Mouse (Mus musculus) limb, embryonic 11.5 days (tissue): ENCODE data around the gene Hist1h3g. TPM values are rescaled to one million over a fixed set of nuclear protein-coding genes. Genes with fewer than 3 reads are reported as not detected.

Experiments
- ATAC-seq: fragments of 200-750 bp; cut with Nextera tagmentation; 2 replicates; pipeline ENCODE4 v1.8.0; 2017; ENCODE audit warnings: low read depth; ENCODE audit not compliant: insufficient number of reproducible peaks, low FRiP score, low TSS enrichment
- DNase-seq: peaks from one replicate; pipeline ENCODE4 v3.0.0-alpha.2; 2015; ENCODE audit warnings: low spot score
- H3K27ac ChIP-seq: fragments of 300-500 bp; sonication (generic); replicated peaks from 2 replicates; pipeline ENCODE4 v1.5.1; 2014; ENCODE audit warnings: low read depth, mild to moderate bottlenecking, low read length
- H3K27me3 ChIP-seq: fragments of 300-500 bp; sonication (generic); 2 replicates; pipeline ENCODE4 v1.6.1; 2014; ENCODE audit warnings: mild to moderate bottlenecking, low read length, mixed read lengths; ENCODE audit not compliant: control insufficient read depth, insufficient read depth
- H3K36me3 ChIP-seq: fragments of 300-500 bp; sonication (generic); 2 replicates; pipeline ENCODE4 v1.6.1; 2014; ENCODE audit warnings: mild to moderate bottlenecking, low read length, moderate library complexity, mixed read lengths; ENCODE audit not compliant: control insufficient read depth, insufficient read depth
- H3K4me1 ChIP-seq: fragments of 300-500 bp; sonication (generic); 2 replicates; pipeline ENCODE4 v1.6.1; 2014; ENCODE audit warnings: low read length, mixed read lengths; ENCODE audit not compliant: control insufficient read depth, insufficient read depth
- H3K4me2 ChIP-seq: fragments of 300-500 bp; sonication (generic); 2 replicates; pipeline ENCODE4 v1.6.1; 2014; ENCODE audit warnings: low read depth, mild to moderate bottlenecking, moderate library complexity; ENCODE audit not compliant: severe bottlenecking
- H3K4me3 ChIP-seq: fragments of 300-500 bp; sonication (generic); 2 replicates; pipeline ENCODE4 v1.5.1; 2014; ENCODE audit warnings: low read depth, low read length
- H3K9ac ChIP-seq: fragments of 300-500 bp; sonication (generic); 2 replicates; pipeline ENCODE4 v1.6.1; 2014; ENCODE audit warnings: mild to moderate bottlenecking, low read length
- H3K9me3 ChIP-seq: fragments of 300-500 bp; sonication (generic); 2 replicates; pipeline ENCODE4 v1.6.1; 2016; ENCODE audit warnings: low read length; ENCODE audit not compliant: control insufficient read depth
- WGBS: fragments of 180-500 bp; shearing (Covaris S2); extraction: QIAGEN DNeasy Blood & Tissue Kit; methylation state at CpG from one replicate; pipeline ENCODE4 v1.1.7; 2014; 5-methylcytosine and 5-hydroxymethylcytosine counted together
- polyA plus RNA-seq: library from polyadenylated mRNA; unstranded; fragments of >200 nt; fragmentation: Nextera tagmentation; extraction: Ambion mirVana; gene quantifications from 2 replicates; pipeline ENCODE4 v1.2.1, GENCODE M21; 2014

Gene Hist1h3g
- polyA plus RNA-seq, 1 experiment from 2014 or later: 9.4 TPM

- Histone ChIP-seq H3K9ac (no peak overlapping the region), H3K36me3 (no peaks in the 10 kb centered on the region)
- 1% methylated on average over 10 of the region's 10 CpGs for WGBS
Measured at GRCm38 (mm10) chr13:23498653-23499052, 36.6 kb upstream of the Hist1h3g start.

DNA sequence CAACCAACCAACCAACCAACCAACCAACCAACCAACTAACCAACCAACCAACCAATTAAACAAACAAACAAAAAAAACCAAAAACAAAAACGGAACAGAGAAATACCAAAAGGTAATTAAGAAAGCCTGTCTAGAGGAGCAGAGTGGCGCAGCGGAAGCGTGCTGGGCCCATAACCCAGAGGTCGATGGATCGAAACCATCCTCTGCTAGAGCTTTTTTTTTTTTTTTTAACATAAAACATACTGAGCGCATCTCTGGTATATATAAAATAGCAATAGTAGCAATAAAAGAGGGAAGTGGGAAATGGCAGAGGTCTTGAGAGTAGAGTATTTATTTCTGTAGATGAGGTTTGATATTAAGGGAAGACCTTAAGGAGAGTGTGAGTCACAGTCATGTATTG is 35.3 kb upstream of the Hist1h3g start:
- H3K9me3 ChIP-seq: no peaks in the 10 kb centered on the region
- DNase-seq (no peak), ATAC-seq (no peak)
- H3K4me2 ChIP-seq: no peak overlapping the region
- no peak overlapping the region for H3K27ac ChIP-seq
- WGBS: 6% methylated on average over 7 of the region's 7 CpGs
- H3K4me3 ChIP-seq: no peak overlapping the region
- no peaks in the 10 kb centered on the region for H3K27me3 ChIP-seq
- no peaks in the 10 kb centered on the region for H3K36me3 ChIP-seq
- H3K4me1 ChIP-seq: peaks cover 4% of the 10 kb centered on the region; the same call in 1 of the 2 replicates
- H3K9ac ChIP-seq: no peak overlapping the region

More at GRCm38 (mm10) chr13:23498653-23499052, 36.6 kb upstream of the Hist1h3g start:
- peak; percentile 64 for ATAC-seq
- H3K4me2 ChIP-seq: peak overlapping the region; percentile 44
- peak overlapping the region; percentile 15 for H3K4me3 ChIP-seq
- H3K27me3 ChIP-seq: no peaks in the 10 kb centered on the region
- H3K27ac ChIP-seq: peak overlapping the region; percentile 55; the same call in 1 of the 2 replicates
- DNase-seq: peak; percentile 66
- H3K9me3 ChIP-seq: no peaks in the 10 kb centered on the region
- H3K4me1 ChIP-seq: peaks cover 4% of the 10 kb centered on the region; the same call in 1 of the 2 replicates

DNA sequence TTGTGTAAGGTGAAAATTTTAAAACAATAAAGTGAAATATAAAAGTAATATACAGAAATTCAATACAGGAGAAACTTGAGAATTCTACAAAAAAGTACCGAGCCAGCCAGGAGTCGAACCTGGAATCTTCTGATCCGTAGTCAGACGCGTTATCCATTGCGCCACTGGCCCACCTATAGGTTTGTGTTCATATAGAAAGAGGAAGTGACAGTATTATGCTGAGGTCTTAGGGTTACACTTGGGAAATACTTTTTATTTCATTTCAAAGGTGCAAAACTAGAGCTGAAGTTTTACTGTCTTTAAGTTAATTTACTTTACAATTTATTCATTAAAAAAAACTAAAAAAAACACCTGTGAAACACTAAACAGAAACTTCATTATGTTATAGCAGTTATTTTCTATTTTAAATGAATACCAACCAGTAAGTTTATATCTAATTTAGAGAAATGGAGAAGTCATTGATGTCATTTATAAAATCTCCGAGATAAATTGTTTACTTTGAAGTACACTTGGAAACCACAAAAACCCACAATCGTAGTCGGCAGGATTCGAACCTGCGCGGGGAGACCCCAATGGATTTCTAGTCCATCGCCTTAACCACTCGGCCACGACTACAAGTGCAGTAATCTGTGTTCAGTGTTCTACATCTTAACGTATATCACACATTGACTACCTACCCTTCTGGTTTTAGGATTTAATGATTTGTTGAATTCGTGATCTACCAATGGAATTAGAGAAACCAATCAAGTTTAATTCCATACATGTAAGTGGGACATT is 34.6 kb upstream of the Hist1h3g start:
- Histone ChIP-seq H3K9me3 (no peaks in the 10 kb centered on the region), H3K36me3 (no peaks in the 10 kb centered on the region), H3K4me3 (no peak overlapping the region; the same call in 1 of the 2 replicates), H3K27me3 (no peaks in the 10 kb centered on the region), H3K27ac (no peak overlapping the region), H3K9ac (no peak overlapping the region), H3K4me1 (peaks cover 8% of the 10 kb centered on the region; the same call in 1 of the 2 replicates), H3K4me2 (peak overlapping the region; percentile 25; the same call in 1 of the 2 replicates)
- ATAC-seq (peak; percentile 54; the same call in 1 of the 2 replicates), DNase-seq (peak; percentile 91)
- 2% methylated on average over 17 of the region's 17 CpGs for WGBS

- no peaks in the 10 kb centered on the region for H3K27me3 ChIP-seq
- WGBS: 12% methylated on average over 5 of the region's 5 CpGs
- no peak overlapping the region for H3K9ac ChIP-seq
- DNase-seq (no peak), ATAC-seq (no peak)
- H3K4me1 ChIP-seq: peaks cover 8% of the 10 kb centered on the region; the same call in 1 of the 2 replicates
- no peak overlapping the region; the same call in 1 of the 2 replicates for H3K4me3 ChIP-seq
- H3K9me3 ChIP-seq: no peaks in the 10 kb centered on the region
- no peaks in the 10 kb centered on the region for H3K36me3 ChIP-seq
- no peak overlapping the region for H3K27ac ChIP-seq
- H3K4me2 ChIP-seq: peak overlapping the region; percentile 25
Measured at GRCm38 (mm10) chr13:23501511-23501910, 33.7 kb upstream of the Hist1h3g start.

GRCm38 (mm10) chr13:23502031-23502567 is 33.1 kb upstream of the Hist1h3g start:
- H3K9ac ChIP-seq: no peak overlapping the region
- WGBS: 34% methylated on average over 9 of the region's 9 CpGs
- no peaks in the 10 kb centered on the region for H3K27me3 ChIP-seq
- ATAC-seq (no peak), DNase-seq (no peak)
- no peaks in the 10 kb centered on the region for H3K36me3 ChIP-seq
- H3K4me1 ChIP-seq: peaks cover 8% of the 10 kb centered on the region; the same call in 1 of the 2 replicates
- no peak overlapping the region; the same call in 1 of the 2 replicates for H3K4me3 ChIP-seq
- peak overlapping the region; percentile 25 for H3K4me2 ChIP-seq
- H3K27ac ChIP-seq: no peak overlapping the region
- H3K9me3 ChIP-seq: no peaks in the 10 kb centered on the region

DNA sequence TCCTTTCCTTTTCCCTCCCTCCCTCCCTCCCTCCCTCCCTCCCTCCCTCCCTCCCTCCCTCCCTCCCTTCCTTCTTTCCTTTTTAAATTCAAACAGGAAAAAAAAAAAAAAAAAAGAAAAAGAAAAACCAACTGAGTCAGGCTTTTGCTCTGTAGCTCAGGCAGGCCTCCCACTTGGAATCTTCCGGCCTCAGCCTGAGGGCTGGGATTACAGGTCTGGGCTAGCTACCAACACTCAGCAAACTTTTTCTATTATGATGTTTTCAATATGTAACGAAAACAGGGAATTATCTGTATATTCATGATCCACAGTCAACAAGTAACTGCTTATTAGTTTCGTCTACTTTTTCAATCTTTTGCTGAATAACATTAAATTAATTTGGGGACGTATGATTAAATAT is 32.3 kb upstream of the Hist1h3g start:
- Histone ChIP-seq H3K27ac (no peak overlapping the region), H3K4me2 (no peak overlapping the region), H3K4me1 (peaks cover 8% of the 10 kb centered on the region; the same call in 1 of the 2 replicates), H3K4me3 (no peak overlapping the region), H3K9ac (no peak overlapping the region), H3K36me3 (no peaks in the 10 kb centered on the region), H3K27me3 (no peaks in the 10 kb centered on the region), H3K9me3 (no peaks in the 10 kb centered on the region)
- DNase-seq (no peak), ATAC-seq (no peak)
- WGBS: 43% methylated on average over 4 of the region's 4 CpGs

DNA sequence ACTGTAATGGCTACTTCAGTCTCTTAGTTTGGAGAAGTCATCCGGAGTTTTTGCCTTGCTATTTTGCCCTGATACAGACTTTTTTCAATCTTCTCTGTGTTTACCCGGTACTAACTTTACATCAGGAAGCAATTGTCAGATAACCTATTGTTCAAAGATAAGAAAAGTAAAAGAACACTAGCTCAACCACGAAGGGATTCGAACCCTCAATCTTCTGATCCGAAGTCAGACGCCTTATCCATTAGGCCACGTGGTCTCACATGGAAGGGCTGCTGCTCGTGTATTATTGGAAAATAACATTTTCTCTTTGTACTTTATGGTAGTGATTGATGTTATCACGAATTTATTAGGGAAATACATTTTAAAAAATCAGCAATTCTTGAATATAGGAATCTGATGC is 31.4 kb upstream of the Hist1h3g start:
- no peaks in the 10 kb centered on the region for H3K9me3 ChIP-seq
- peaks cover 8% of the 10 kb centered on the region; the same call in 1 of the 2 replicates for H3K4me1 ChIP-seq
- under 1% methylated on average over 9 of the region's 9 CpGs for WGBS
- H3K4me3 ChIP-seq: no peak overlapping the region
- no peak overlapping the region for H3K27ac ChIP-seq
- DNase-seq (peak; percentile 81), ATAC-seq (0 out of 2 replicates have a peak, but pooled peaks have one; percentile 46)
- no peak overlapping the region for H3K9ac ChIP-seq
- H3K27me3 ChIP-seq: no peaks in the 10 kb centered on the region
- no peaks in the 10 kb centered on the region for H3K36me3 ChIP-seq
- H3K4me2 ChIP-seq: no peak overlapping the region; the same call in 1 of the 2 replicates

GRCm38 (mm10) chr13:23505662-23506345 is 29.4 kb upstream of the Hist1h3g start:
- Histone ChIP-seq H3K9me3 (no peaks in the 10 kb centered on the region), H3K27me3 (no peaks in the 10 kb centered on the region), H3K36me3 (no peaks in the 10 kb centered on the region), H3K4me3 (peak overlapping the region; percentile 9), H3K27ac (no peak overlapping the region), H3K4me1 (peaks cover 4% of the 10 kb centered on the region; the same call in 1 of the 2 replicates), H3K4me2 (peak overlapping the region; percentile 32), H3K9ac (no peak overlapping the region)
- DNase-seq (peak; percentile 63), ATAC-seq (no peak)
- whole genome bisulfite sequencing: 3% methylated on average over 14 of the region's 14 CpGs
